Comparison of ENCODE assay signal across 13 mouse cellular contexts in genomic region chr11:117080209-117080608, GRCm38 (mm10). TPM values are rescaled to one million over a fixed set of nuclear protein-coding genes. Genes with fewer than 3 reads are reported as not detected.
DNase-seq lines count a peak whose midpoint lies in the region; ATAC-seq and TF ChIP-seq lines count a peak whose summit lies in the region.
"Had no signal": no experiment of that assay in that cellular context is flagged by ENCODE, and none has a peak within 500 bp of the region (broad histone marks: within the 10 kb centered on the region; RNA-seq: fewer than 3 reads in every experiment).

No protein-coding gene starts in this region.

- TF ChIP-seq CTCF in gastrocnemius, adult 2 months (IDR thresholded peaks at IDR 0.05), result no peak
- no peak for TF ChIP-seq CTCF in E14TG2a.4 (conservative IDR thresholded peaks at IDR 0.05; ENCODE audit: low read length)

- H3K27me3 ChIP-seq in limb, embryonic 15.5 days, result no peaks in the 10 kb centered on the region
- H3K27me3 ChIP-seq in limb, embryonic 10.5 days (ENCODE audit: low read depth, poor library complexity, severe bottlenecking), result no peaks in the 10 kb centered on the region
- H3K27me3 ChIP-seq in E14TG2a.4 (ENCODE audit: insufficient read depth, low read length) (no peaks in the 10 kb centered on the region), myocyte (ENCODE audit: control insufficient read depth, insufficient read depth, insufficient read length) (no peaks in the 10 kb centered on the region)

- H3K4me3 ChIP-seq in gastrocnemius, adult 2 months, result no peak overlapping the region
- H3K4me3 ChIP-seq in limb, embryonic 15.5 days, result no peak overlapping the region
- no peak overlapping the region for H3K4me3 ChIP-seq in limb, embryonic 10.5 days
- H3K4me3 ChIP-seq in E14TG2a.4 (replicated peaks; ENCODE audit: low read length) (peak overlapping the region; percentile 93), myocyte (no peak overlapping the region)

- H3ac ChIP-seq in myocyte (ENCODE audit: control insufficient read depth, insufficient read length), result no peak overlapping the region

- no peaks in the 10 kb centered on the region for H3K9me3 ChIP-seq in limb, embryonic 15.5 days
- H3K9me3 ChIP-seq in limb, embryonic 10.5 days (replicated peaks), result no peaks in the 10 kb centered on the region
- H3K9me3 ChIP-seq in E14TG2a.4 (ENCODE audit: low read length), result no peaks in the 10 kb centered on the region

- H3K4me2 ChIP-seq in limb, embryonic 15.5 days, result no peak overlapping the region
- H3K4me2 ChIP-seq in myocyte (ENCODE audit: low read depth), result peak overlapping the region; percentile 71
- H3K4me2 ChIP-seq: heart, embryonic 11.5 days had no signal

- H3K27ac ChIP-seq in gastrocnemius, adult 2 months, result peak overlapping the region; percentile 93
- peak overlapping the region; percentile 77; the same call in 1 of the 2 replicates for H3K27ac ChIP-seq in limb, embryonic 15.5 days
- no peak overlapping the region for H3K27ac ChIP-seq in limb, embryonic 10.5 days

- no peak overlapping the region for H3K9ac ChIP-seq in limb, embryonic 15.5 days

- H3K36me3 ChIP-seq in limb, embryonic 15.5 days, result peaks cover 37% of the 10 kb centered on the region
- H3K36me3 ChIP-seq in limb, embryonic 10.5 days, result peaks cover 56% of the 10 kb centered on the region
- peaks cover 49% of the 10 kb centered on the region for H3K36me3 ChIP-seq in E14TG2a.4 (ENCODE audit: insufficient read depth, low read length)
- peaks cover 27% of the 10 kb centered on the region for H3K36me3 ChIP-seq in myocyte (ENCODE audit: control insufficient read depth, insufficient read depth)

- no peak for DNase-seq in gastrocnemius, adult 2 months
- DNase-seq in gastrocnemius, adult 8-10 months (ENCODE audit: low spot score in 2 of 2), result no peak
- DNase-seq in limb, embryonic 10.5 days (ENCODE audit: low spot score), result no peak
- no peak for DNase-seq in cerebellum, postnatal 25 days
- DNase-seq: adrenal gland, postnatal 14 days; kidney, postnatal 10 days; lung, adult 18-20 months; thymus, adult 18-20 months had no signal

- intact Hi-C loops in gastrocnemius, adult 2 months (cut with DNase I), result no loop called here

- 88% methylated on average over 11 of the region's 11 CpGs for WGBS in limb, embryonic 15.5 days
- 92% methylated on average over 11 of the region's 11 CpGs for WGBS in limb, embryonic 10.5 days

- peaks cover 35% of the 10 kb centered on the region for H3K79me2 ChIP-seq in myocyte (ENCODE audit: control insufficient read depth, insufficient read depth)

- peak; percentile 8 for TF ChIP-seq POLR2A in myocyte (IDR thresholded peaks at IDR 0.05; ENCODE audit: insufficient read length, low read depth)

- H3K4me1 ChIP-seq in limb, embryonic 15.5 days, result peaks cover 56% of the 10 kb centered on the region
- peaks cover 55% of the 10 kb centered on the region for H3K4me1 ChIP-seq in limb, embryonic 10.5 days
- H3K4me1 ChIP-seq in E14TG2a.4 (replicated peaks; ENCODE audit: low read depth, low read length), result peaks cover 85% of the 10 kb centered on the region

- no peak for ATAC-seq in limb, embryonic 15.5 days (ENCODE audit: insufficient number of reproducible peaks, low FRiP score, low TSS enrichment, low read depth)
- no peak for ATAC-seq in granulocyte monocyte progenitor cell, adult 5-6 weeks (replicated peaks; ENCODE audit: poor library complexity, severe bottlenecking)

TF ChIP-seq in myocyte, 11 proteins besides CTCF, POLR2A, EP300 and RAD21:
- TF ChIP-seq CEBPB (IDR thresholded peaks at IDR 0.05; ENCODE audit: insufficient read depth, poor library complexity, severe bottlenecking) (no peak), SRF (IDR thresholded peaks at IDR 0.05; ENCODE audit: control insufficient read depth, insufficient read length, low read depth) (peak; percentile 15)

RNA-seq across cellular contexts. Expression of gene Sec14l1, which starts 34.8 kb away (rescaled TPM):
- 10 to 100 TPM; 52.3 to 52.8 TPM for total RNA-seq in gastrocnemius, adult 2 months (2021)
- total RNA-seq in gastrocnemius, adult 8-10 months (2022), result 10 to 100 TPM; 42.6 to 56.1 (median 50.7) TPM
- polyA plus RNA-seq in limb, embryonic 15.5 days (2015; fragmentation: Nextera tagmentation; extraction: Ambion mirVana), result 59.2 and 69.7 TPM in 2 replicates
- 40.1 and 47.8 TPM in 2 replicates for polyA plus RNA-seq in limb, embryonic 10.5 days (2016; fragmentation: Nextera tagmentation; extraction: Ambion mirVana)
- polyA plus RNA-seq in myocyte (2012; fragmentation: generic; extraction: Trizol), result 84.8 TPM
- 10.8 and 13.3 TPM in 2 replicates for total RNA-seq in granulocyte monocyte progenitor cell, adult 5-6 weeks (2014; fragmentation: Nextera tagmentation)
- 9.8 and 12.8 TPM in 2 replicates for total RNA-seq in granulocyte monocyte progenitor cell, adult 5-6 weeks (2017)
